Mouse (Mus musculus): ENCODE results near the gene Tmem129. TPM values are rescaled to one million over a fixed set of nuclear protein-coding genes. Genes with fewer than 3 reads are reported as not detected.
A peak's percentile ranks its signal among the peaks of the same experiment; 100 is the strongest.

The Tmem129 gene
- total and polyA plus RNA-seq, 3 experiments: 40.2 to 51.3 TPM; not detected in 1

GRCm38 (mm10) chr5:33638826-33639225 lies 19.4 kb downstream of the Tmem129 start:
- H3K9me3 ChIP-seq (replicated peaks; ENCODE audit: insufficient read depth, low read length): no peaks in the 10 kb centered on the region
- H3K36me3 ChIP-seq (ENCODE audit: control insufficient read depth in 1 of 2, insufficient read depth in 2 of 2, low read length in 2 of 2): peaks cover 0 to 34% of the 10 kb centered on the region in 2 experiments; a peak in 2 of 4 replicates
- no peak overlapping the region for H3K27ac ChIP-seq (ENCODE audit: control insufficient read depth, low read depth, low read length)
- H3K4me3 ChIP-seq (ENCODE audit: control insufficient read depth in 1 of 2, insufficient read depth in 1 of 2, low read depth in 2 of 2, low read length in 2 of 2): no peak overlapping the region
- no peaks in the 10 kb centered on the region for H3K4me1 ChIP-seq (ENCODE audit: control insufficient read depth in 1 of 2, insufficient read depth in 2 of 2, low read length in 2 of 2)
- TF ChIP-seq POLR2A (IDR thresholded peaks at IDR 0.05; ENCODE audit: control insufficient read depth in 1 of 2, insufficient read depth in 1 of 2, low read depth in 1 of 2, low read length in 2 of 2, poor library complexity in 1 of 2) (peak in 1 of 2 experiments; percentile 32; a peak in 1 of 4 replicates), TCF12 (IDR thresholded peaks at IDR 0.05; ENCODE audit: low read depth, low read length) (no peak), POLR2AphosphoS2 (IDR thresholded peaks at IDR 0.05; ENCODE audit: low read length) (0 out of 2 replicates have a peak, but pooled peaks have one; percentile 20)
- no peaks in the 10 kb centered on the region for H3K79me2 ChIP-seq (ENCODE audit: control insufficient read depth, insufficient read depth, low read length, poor library complexity)
- H3K9ac ChIP-seq (ENCODE audit: control insufficient read depth, low read depth, low read length, poor library complexity, severe bottlenecking): no peak overlapping the region
- H3K27me3 ChIP-seq (ENCODE audit: control insufficient read depth in 1 of 2, insufficient read depth in 2 of 2, low read length in 2 of 2): no peaks in the 10 kb centered on the region
- DNase-seq (ENCODE audit: low read depth, low spot score): no peak

- H3K4me1 ChIP-seq (ENCODE audit: control insufficient read depth in 1 of 2, insufficient read depth in 2 of 2, low read length in 2 of 2): no peaks in the 10 kb centered on the region
- no peaks in the 10 kb centered on the region for H3K9me3 ChIP-seq (replicated peaks; ENCODE audit: insufficient read depth, low read length)
- H3K79me2 ChIP-seq (ENCODE audit: control insufficient read depth, insufficient read depth, low read length, poor library complexity): no peaks in the 10 kb centered on the region
- DNase-seq (ENCODE audit: low read depth, low spot score): no peak
- no peaks in the 10 kb centered on the region for H3K27me3 ChIP-seq (ENCODE audit: control insufficient read depth in 1 of 2, insufficient read depth in 2 of 2, low read length in 2 of 2)
- H3K4me3 ChIP-seq (ENCODE audit: control insufficient read depth in 1 of 2, insufficient read depth in 1 of 2, low read depth in 2 of 2, low read length in 2 of 2): no peak overlapping the region
- peaks cover 0 to 26% of the 10 kb centered on the region in 2 experiments; a peak in 2 of 4 replicates for H3K36me3 ChIP-seq (ENCODE audit: control insufficient read depth in 1 of 2, insufficient read depth in 2 of 2, low read length in 2 of 2)
- H3K9ac ChIP-seq (ENCODE audit: control insufficient read depth, low read depth, low read length, poor library complexity, severe bottlenecking): no peak overlapping the region
- TF ChIP-seq GATA1 (IDR thresholded peaks at IDR 0.05; ENCODE audit: low read depth, low read length) (0 out of 2 replicates have a peak, but pooled peaks have one; percentile 2), KAT2A (conservative IDR thresholded peaks at IDR 0.05; ENCODE audit: low read depth, low read length) (no peak), ZKSCAN1 (IDR thresholded peaks at IDR 0.05; ENCODE audit: low read depth, low read length) (no peak), ZMIZ1 (IDR thresholded peaks at IDR 0.05; ENCODE audit: low read depth, low read length) (no peak)
- H3K27ac ChIP-seq (ENCODE audit: control insufficient read depth, low read depth, low read length): no peak overlapping the region
Observed at GRCm38 (mm10) chr5:33637606-33638350, 20.4 kb downstream of the Tmem129 start.

DNA sequence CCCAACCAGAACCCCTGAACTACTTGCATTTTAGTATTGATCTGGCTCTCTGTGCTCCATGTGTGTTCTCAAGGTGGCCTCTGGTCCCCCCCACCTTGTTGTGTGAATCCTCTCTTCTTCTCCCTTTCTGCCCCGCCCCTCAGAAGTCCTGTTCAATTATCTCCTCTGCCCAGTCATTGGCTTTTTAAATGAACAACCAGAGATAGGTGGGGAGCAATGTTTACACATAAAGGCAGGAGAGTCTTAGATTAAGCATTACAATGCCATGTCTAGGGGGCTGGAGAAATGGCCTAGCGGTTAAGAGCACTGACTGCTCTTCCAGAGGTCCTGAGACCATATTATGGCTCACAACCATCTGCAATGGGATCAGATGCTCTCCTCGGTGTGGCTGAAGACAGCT lies 22.9 kb downstream of the Tmem129 start:
- Histone ChIP-seq H3K4me1 (ENCODE audit: control insufficient read depth in 1 of 2, insufficient read depth in 2 of 2, low read length in 2 of 2) (peaks cover 3 to 11% of the 10 kb centered on the region in 2 experiments; a peak in 3 of 4 replicates), H3K27ac (ENCODE audit: control insufficient read depth, low read depth, low read length) (no peak overlapping the region), H3K36me3 (ENCODE audit: control insufficient read depth in 1 of 2, insufficient read depth in 2 of 2, low read length in 2 of 2) (peaks cover 3 to 7% of the 10 kb centered on the region in 2 experiments), H3K9me3 (replicated peaks; ENCODE audit: insufficient read depth, low read length) (no peaks in the 10 kb centered on the region), H3K4me3 (ENCODE audit: control insufficient read depth in 1 of 2, insufficient read depth in 1 of 2, low read depth in 2 of 2, low read length in 2 of 2) (no peak overlapping the region), H3K79me2 (ENCODE audit: control insufficient read depth, insufficient read depth, low read length, poor library complexity) (no peaks in the 10 kb centered on the region), H3K27me3 (ENCODE audit: control insufficient read depth in 1 of 2, insufficient read depth in 2 of 2, low read length in 2 of 2) (no peaks in the 10 kb centered on the region), H3K9ac (ENCODE audit: control insufficient read depth, low read depth, low read length, poor library complexity, severe bottlenecking) (no peak overlapping the region)
- DNase-seq (ENCODE audit: low read depth, low spot score): no peak
- TF ChIP-seq TBP (IDR thresholded peaks at IDR 0.05; ENCODE audit: low read depth, low read length) (no peak), SMC3 (IDR thresholded peaks at IDR 0.05; ENCODE audit: low read depth, low read length) (no peak), MEF2A (IDR thresholded peaks at IDR 0.05; ENCODE audit: extremely low read depth, insufficient replicate concordance, low read depth, low read length, poor library complexity, severe bottlenecking) (no peak), MYC (IDR thresholded peaks at IDR 0.05; ENCODE audit: low read depth, low read length) (no peak), POLR2A (IDR thresholded peaks at IDR 0.05; ENCODE audit: control insufficient read depth in 1 of 2, insufficient read depth in 1 of 2, low read depth in 1 of 2, low read length in 2 of 2, poor library complexity in 1 of 2) (no peak), ETS1 (IDR thresholded peaks at IDR 0.05; ENCODE audit: low read depth, low read length) (no peak), JUND (IDR thresholded peaks at IDR 0.05; ENCODE audit: low read depth, low read length) (no peak), ZKSCAN1 (IDR thresholded peaks at IDR 0.05; ENCODE audit: low read depth, low read length) (no peak), SIN3A (IDR thresholded peaks at IDR 0.05; ENCODE audit: low read length) (no peak), MYB (IDR thresholded peaks at IDR 0.05; ENCODE audit: low read depth, low read length) (no peak), MXI1 (IDR thresholded peaks at IDR 0.05; ENCODE audit: low read depth, low read length) (no peak), MAX (IDR thresholded peaks at IDR 0.05; ENCODE audit: low read length) (no peak), KAT2A (conservative IDR thresholded peaks at IDR 0.05; ENCODE audit: low read depth, low read length) (no peak), RCOR1 (IDR thresholded peaks at IDR 0.05; ENCODE audit: low read depth, low read length) (no peak), MAFK (IDR thresholded peaks at IDR 0.05; ENCODE audit: borderline replicate concordance, low read depth, low read length) (no peak), USF1 (IDR thresholded peaks at IDR 0.05; ENCODE audit: low read depth, low read length) (no peak), CTCF (IDR thresholded peaks at IDR 0.05 in 2 of 3, conservative IDR thresholded peaks at IDR 0.05 in 1 of 3; ENCODE audit: control insufficient read depth in 1 of 3, insufficient read depth in 1 of 3, low read depth in 2 of 3, low read length in 3 of 3, poor library complexity in 1 of 3, severe bottlenecking in 1 of 3) (no peak), ELF1 (IDR thresholded peaks at IDR 0.05; ENCODE audit: low read depth, low read length) (no peak), NELFE (IDR thresholded peaks at IDR 0.05; ENCODE audit: low read depth, low read length) (no peak)

All from MEL (cell line).